8 mouse cellular contexts compared by ENCODE assay signal in the genomic region with DNA sequence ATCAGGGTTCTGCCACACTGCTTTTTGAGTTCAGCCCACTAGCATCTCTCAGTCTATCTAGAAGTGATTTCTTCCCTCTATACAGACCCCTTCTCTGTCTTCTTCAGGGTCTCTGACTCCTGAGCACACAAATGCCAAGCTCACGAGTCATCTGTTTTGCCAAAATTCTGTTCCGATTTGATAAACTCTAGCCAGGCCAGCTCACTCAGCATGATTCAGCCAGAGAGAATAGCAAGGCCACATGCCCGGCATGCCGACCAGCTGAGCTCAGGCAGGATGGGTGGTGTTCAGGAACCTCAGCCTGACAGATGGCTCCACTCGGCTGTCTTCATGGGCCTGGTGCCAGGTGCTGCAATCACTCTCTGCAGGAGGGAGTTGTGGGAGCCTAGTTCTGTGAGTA.
DNase-seq lines count a peak whose midpoint lies in the region; ATAC-seq and TF ChIP-seq lines count a peak whose summit lies in the region.

No protein-coding gene starts in this region.

- no peak for ATAC-seq in midbrain, embryonic 16.5 days
- peak; percentile 76 for ATAC-seq in embryonic facial prominence, embryonic 15.5 days (ENCODE audit: insufficient number of reproducible peaks, low FRiP score, low TSS enrichment, low read depth)
- ATAC-seq in kidney, embryonic 14.5 days (ENCODE audit: low FRiP score, low TSS enrichment) = peak; percentile 68; the same call in 1 of the 2 replicates
- ATAC-seq in limb, embryonic 14.5 days (ENCODE audit: low FRiP score, low read depth) = peak; percentile 78

- H3K27me3 ChIP-seq in midbrain, embryonic 10.5 days (ENCODE audit: low read depth, poor library complexity, severe bottlenecking) = no peaks in the 10 kb centered on the region
- no peaks in the 10 kb centered on the region for H3K27me3 ChIP-seq in midbrain, embryonic 16.5 days (ENCODE audit: control insufficient read depth, insufficient read depth, low read depth, low read length)
- no peaks in the 10 kb centered on the region for H3K27me3 ChIP-seq in embryonic facial prominence, embryonic 15.5 days
- H3K27me3 ChIP-seq in kidney, embryonic 14.5 days (ENCODE audit: control insufficient read depth, insufficient read depth, low read length) = no peaks in the 10 kb centered on the region
- no peaks in the 10 kb centered on the region for H3K27me3 ChIP-seq in limb, embryonic 14.5 days (ENCODE audit: control insufficient read depth, insufficient read depth, low read length)

- no peaks in the 10 kb centered on the region for H3K36me3 ChIP-seq in midbrain, embryonic 10.5 days
- H3K36me3 ChIP-seq in midbrain, embryonic 16.5 days (ENCODE audit: control insufficient read depth, insufficient read depth, low read length) = no peaks in the 10 kb centered on the region
- H3K36me3 ChIP-seq in embryonic facial prominence, embryonic 15.5 days = no peaks in the 10 kb centered on the region
- H3K36me3 ChIP-seq in kidney, embryonic 14.5 days (ENCODE audit: control insufficient read depth, insufficient read depth, low read length) = no peaks in the 10 kb centered on the region
- no peaks in the 10 kb centered on the region for H3K36me3 ChIP-seq in limb, embryonic 14.5 days (ENCODE audit: control insufficient read depth, insufficient read depth, low read length)

- no peak overlapping the region for H3K4me3 ChIP-seq in midbrain, embryonic 10.5 days
- no peak overlapping the region for H3K4me3 ChIP-seq in midbrain, embryonic 16.5 days (ENCODE audit: low read depth, low read length)
- no peak overlapping the region for H3K4me3 ChIP-seq in embryonic facial prominence, embryonic 15.5 days (replicated peaks)
- no peak overlapping the region for H3K4me3 ChIP-seq in kidney, embryonic 14.5 days (ENCODE audit: low read length)
- no peak overlapping the region for H3K4me3 ChIP-seq in limb, embryonic 14.5 days (replicated peaks; ENCODE audit: low read length)

- H3K9me3 ChIP-seq in midbrain, embryonic 10.5 days (replicated peaks) = no peaks in the 10 kb centered on the region
- H3K9me3 ChIP-seq in midbrain, embryonic 16.5 days (replicated peaks; ENCODE audit: control insufficient read depth, low read length, poor library complexity, severe bottlenecking) = no peaks in the 10 kb centered on the region
- no peaks in the 10 kb centered on the region for H3K9me3 ChIP-seq in embryonic facial prominence, embryonic 15.5 days (replicated peaks)
- H3K9me3 ChIP-seq in kidney, embryonic 14.5 days (ENCODE audit: control insufficient read depth, low read length) = no peaks in the 10 kb centered on the region
- H3K9me3 ChIP-seq in limb, embryonic 14.5 days (ENCODE audit: control insufficient read depth, low read length) = no peaks in the 10 kb centered on the region

- peaks cover 8% of the 10 kb centered on the region; the same call in 1 of the 2 replicates for H3K4me1 ChIP-seq in midbrain, embryonic 10.5 days
- no peaks in the 10 kb centered on the region for H3K4me1 ChIP-seq in midbrain, embryonic 16.5 days (ENCODE audit: control insufficient read depth, insufficient read depth, low read length)
- 0 out of 2 replicates have a peak, but pooled peaks cover 6% of the 10 kb centered on the region for H3K4me1 ChIP-seq in embryonic facial prominence, embryonic 15.5 days
- H3K4me1 ChIP-seq in kidney, embryonic 14.5 days (ENCODE audit: control insufficient read depth, insufficient read depth, low read length) = no peaks in the 10 kb centered on the region
- no peaks in the 10 kb centered on the region for H3K4me1 ChIP-seq in limb, embryonic 14.5 days (ENCODE audit: control insufficient read depth, insufficient read depth, low read length)

- H3K9ac ChIP-seq in midbrain, embryonic 16.5 days (ENCODE audit: low read depth, low read length) = no peak overlapping the region
- no peak overlapping the region for H3K9ac ChIP-seq in embryonic facial prominence, embryonic 15.5 days
- H3K9ac ChIP-seq in kidney, embryonic 14.5 days (ENCODE audit: low read depth, low read length) = no peak overlapping the region
- no peak overlapping the region for H3K9ac ChIP-seq in limb, embryonic 14.5 days (ENCODE audit: low read depth, low read length, severe bottlenecking)

- no peak overlapping the region for H3K4me2 ChIP-seq in midbrain, embryonic 16.5 days (ENCODE audit: low read length)
- H3K4me2 ChIP-seq in embryonic facial prominence, embryonic 15.5 days (replicated peaks) = no peak overlapping the region
- H3K4me2 ChIP-seq in kidney, embryonic 14.5 days (replicated peaks; ENCODE audit: low read depth, low read length) = no peak overlapping the region
- H3K4me2 ChIP-seq in limb, embryonic 14.5 days (replicated peaks; ENCODE audit: low read depth, low read length, severe bottlenecking) = no peak overlapping the region

- 49% methylated on average over 5 of the region's 5 CpGs for WGBS in midbrain, embryonic 10.5 days
- WGBS in midbrain, embryonic 16.5 days = 21% methylated on average over 5 of the region's 5 CpGs
- 25% methylated on average over 5 of the region's 5 CpGs for WGBS in embryonic facial prominence, embryonic 15.5 days
- 23% methylated on average over 5 of the region's 5 CpGs for WGBS in kidney, embryonic 14.5 days
- 47% methylated on average over 5 of the region's 5 CpGs for WGBS in limb, embryonic 14.5 days

- H3K27ac ChIP-seq in midbrain, embryonic 10.5 days (replicated peaks) = no peak overlapping the region
- H3K27ac ChIP-seq in midbrain, embryonic 16.5 days (ENCODE audit: low read length) = no peak overlapping the region
- no peak overlapping the region for H3K27ac ChIP-seq in embryonic facial prominence, embryonic 15.5 days (replicated peaks)
- H3K27ac ChIP-seq in kidney, embryonic 14.5 days (ENCODE audit: low read depth, low read length) = no peak overlapping the region
- no peak overlapping the region for H3K27ac ChIP-seq in limb, embryonic 14.5 days (replicated peaks; ENCODE audit: low read depth, low read length)

- peak; percentile 17 for DNase-seq in midbrain, embryonic 10.5 days (ENCODE audit: low spot score)
- peak; percentile 86 to 87 for DNase-seq in heart, adult 9 months (ENCODE audit: low spot score in 2 of 2)
- peak; percentile 71 for DNase-seq in limb, embryonic 14.5 days (ENCODE audit: low spot score)
- peak; percentile 87 for DNase-seq in ovary, adult 18-20 months (ENCODE audit: low spot score)
- peak; percentile 71 for DNase-seq in thymus, postnatal 14 days

- TF ChIP-seq POLR2A in limb, embryonic 14.5 days (IDR thresholded peaks at IDR 0.05; ENCODE audit: borderline replicate concordance, extremely low read depth, insufficient read depth, insufficient read length) = no peak

Comparison
In these comparisons a context has a peak if more than half of its experiments do, and no peak if none do; other contexts are left out.
1. DNase-seq: peak in every context shown above with its lines; median percentile 87 in ovary, adult 18-20 months; 86 in heart, adult 9 months; 71 in limb, embryonic 14.5 days; 71 in thymus, postnatal 14 days; 17 in midbrain, embryonic 10.5 days.